Mouse (Mus musculus) embryo, embryonic 10 days (tissue): Measurements from ENCODE around the gene Esr1.

Experiments used
- DNase-seq: peaks from one replicate; pipeline ENCODE4 v3.0.0-alpha.2; 2015; ENCODE audit warnings: low spot score

Gene Esr1

DNA sequence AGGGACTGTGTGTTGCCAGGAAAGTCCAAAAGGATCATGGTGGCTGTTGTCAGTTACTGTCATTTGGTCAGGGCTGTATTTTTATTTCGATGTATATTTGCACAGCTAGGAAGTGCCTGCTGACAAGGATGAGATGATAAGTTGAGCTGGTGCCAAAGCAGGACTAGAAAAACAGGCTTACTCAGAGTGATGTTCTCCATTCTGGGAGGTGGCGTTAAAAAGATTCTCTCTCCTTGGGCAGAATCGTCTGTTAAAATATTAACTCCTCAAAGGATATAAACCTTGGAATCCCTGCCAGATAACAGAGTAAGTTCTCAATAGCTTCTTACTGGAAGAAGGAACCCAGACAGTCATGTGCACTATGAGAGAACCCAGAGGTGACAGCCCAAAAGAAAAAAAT is 382.4 kb downstream of the Esr1 start:
- DNase-seq = no peak

DNA sequence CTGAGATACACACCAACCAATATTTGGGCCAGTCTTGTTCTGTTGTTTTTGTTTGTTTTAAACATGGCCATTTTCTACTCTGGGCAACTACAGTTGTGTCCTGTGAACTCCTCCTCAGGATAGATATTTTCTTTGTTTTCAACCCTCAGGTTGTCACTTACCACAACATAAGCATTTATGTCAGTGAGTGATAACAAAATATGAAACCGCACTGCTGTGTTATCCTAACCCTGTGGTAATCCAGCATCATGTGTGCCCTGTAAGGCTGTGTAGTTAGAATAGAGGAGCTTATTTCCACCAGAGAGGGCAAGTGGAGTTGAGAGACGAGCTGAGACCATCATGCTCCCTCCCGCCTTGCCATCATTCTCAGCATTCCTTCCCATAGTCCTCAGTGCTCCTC is 385.2 kb downstream of the Esr1 start:
- no peak for DNase-seq

DNA sequence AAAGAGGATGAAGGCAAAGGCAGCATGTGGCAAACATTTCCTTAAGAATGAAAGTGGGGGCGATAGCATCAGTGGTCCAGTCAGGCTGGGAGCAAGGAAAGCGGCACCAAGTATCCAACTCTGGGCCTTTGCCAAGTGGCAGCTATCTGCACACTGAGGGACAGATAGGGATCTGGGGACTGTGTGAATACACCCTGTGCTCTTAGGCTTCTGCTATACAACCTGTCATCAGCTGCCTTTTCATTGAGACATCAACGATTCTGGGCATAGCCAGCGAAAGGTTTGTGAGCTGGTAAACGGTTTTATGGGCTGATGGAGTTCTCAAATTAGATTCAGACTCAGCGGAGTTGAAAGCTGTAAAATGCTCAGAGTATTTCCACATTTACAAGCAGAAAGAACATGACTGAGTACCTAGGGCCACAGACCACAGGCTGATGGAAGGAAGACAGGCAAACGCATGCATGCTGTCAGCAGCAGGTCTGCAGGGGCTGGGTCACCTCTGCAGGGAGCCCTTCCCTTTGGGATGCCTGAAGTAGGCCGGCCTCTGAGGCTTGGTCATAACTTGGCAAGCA is 397.5 kb downstream of the Esr1 start:
- DNase-seq = no peak

DNA sequence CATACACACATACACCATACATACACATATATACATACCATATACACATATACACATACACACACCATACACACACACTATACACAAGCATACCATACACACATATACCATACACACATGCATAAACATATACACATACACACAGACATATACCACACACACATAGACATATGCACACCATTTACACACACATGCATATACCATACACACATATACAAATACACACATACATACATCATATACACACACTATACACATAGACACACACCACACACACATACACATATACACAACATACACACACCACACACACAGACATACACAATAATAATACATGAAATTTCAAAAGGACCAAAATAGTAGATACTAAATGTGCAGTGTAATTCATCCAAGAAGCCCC is 400.6 kb downstream of the Esr1 start:
- no peak for DNase-seq

DNA sequence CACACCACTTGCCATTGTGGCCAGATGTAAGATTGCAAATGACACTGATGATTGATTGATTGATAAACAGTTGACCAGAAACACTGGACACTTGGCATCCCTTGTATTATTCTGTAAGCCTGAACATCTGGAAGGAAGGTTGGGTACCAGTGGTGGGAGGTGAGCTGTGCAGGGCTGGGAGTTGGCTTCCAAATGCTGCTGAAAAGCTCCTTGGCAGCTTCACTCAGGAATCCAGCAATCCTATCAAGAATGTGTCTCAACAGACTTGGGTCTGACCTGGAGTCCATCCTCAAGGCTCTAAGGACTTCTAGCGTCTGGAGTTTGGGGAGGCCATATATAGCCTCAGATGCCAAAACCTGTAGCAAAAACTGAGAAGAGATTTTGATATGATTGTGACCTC is 403.6 kb downstream of the Esr1 start:
- no peak for DNase-seq

DNA sequence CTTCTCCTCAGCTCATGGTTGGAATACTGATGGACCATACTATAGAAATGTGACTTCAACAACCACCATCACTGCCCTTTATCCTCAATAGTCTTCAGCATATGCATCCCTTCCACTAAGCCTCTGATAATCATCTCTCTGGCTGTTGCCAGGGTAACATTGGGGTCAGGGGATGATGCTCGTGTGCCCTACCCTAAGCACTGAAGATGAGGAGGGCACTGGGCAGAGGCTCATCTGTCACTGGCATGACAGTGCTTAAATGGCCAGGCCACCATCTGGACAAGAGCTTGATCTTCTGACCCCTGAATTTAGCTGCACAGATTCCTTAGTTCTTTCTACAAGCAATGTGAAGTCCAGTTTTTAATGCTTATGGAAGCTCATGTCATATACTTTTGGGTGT is 405.8 kb downstream of the Esr1 start:
- DNase-seq = peak; percentile 7

DNA sequence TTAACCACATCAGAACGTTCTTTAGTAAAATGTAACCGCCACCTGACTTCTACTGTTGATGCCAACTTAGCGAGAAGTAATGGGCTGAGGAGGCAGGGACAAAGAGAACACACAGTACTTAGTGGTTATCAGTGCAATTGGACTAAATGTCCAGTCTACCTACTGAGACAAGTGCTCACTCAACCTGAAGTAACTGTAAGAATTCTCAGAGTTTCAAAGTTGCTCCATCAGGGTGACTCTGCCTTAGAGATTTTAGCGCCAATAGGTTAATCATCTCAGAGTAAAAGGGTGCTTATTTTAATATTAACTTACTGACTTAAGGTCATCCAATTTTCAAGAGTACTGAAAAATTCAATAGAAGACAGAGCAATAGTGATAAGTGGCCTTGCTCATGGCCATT is 414.5 kb downstream of the Esr1 start:
- DNase-seq = no peak

DNA sequence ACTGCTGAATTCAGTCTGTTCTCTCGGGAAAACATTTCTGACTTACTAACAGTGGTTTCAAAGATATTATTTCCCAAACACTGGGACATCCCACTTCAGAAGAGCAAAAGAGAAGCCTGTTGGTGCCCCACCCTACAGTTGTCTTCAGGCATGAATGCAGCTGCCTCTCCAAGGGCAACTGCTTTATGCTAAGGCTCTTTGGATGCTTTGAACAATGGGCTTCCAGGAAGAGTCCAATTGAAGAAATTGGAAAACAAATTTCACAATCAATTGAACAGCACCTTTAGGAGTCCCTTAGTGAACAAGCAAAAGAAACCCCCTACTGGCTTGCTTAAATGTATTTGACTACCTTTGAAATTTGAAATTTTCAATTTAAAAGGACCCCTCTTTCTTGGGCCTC is 415.8 kb downstream of the Esr1 start:
- no peak for DNase-seq

DNA sequence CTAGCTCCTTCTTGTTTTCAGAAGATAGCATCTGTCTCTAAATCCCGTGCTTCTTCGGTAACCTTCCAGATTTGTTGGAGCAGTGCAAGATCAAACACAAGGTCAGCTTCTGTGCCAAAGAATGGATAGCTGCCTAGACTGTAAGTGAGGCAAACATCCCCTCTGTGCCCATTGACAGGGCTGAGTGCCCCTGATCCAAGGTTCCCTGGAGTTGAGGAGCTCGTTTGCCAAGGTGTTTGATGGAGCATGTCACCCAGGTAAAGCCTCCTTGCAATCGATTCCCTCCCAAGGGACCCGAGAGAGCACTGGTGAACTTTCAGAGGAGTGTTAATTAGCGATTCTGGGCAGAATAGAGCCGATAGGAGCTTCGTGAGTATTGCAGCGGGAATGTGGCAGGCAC is 416.9 kb downstream of the Esr1 start:
- DNase-seq = no peak

DNA sequence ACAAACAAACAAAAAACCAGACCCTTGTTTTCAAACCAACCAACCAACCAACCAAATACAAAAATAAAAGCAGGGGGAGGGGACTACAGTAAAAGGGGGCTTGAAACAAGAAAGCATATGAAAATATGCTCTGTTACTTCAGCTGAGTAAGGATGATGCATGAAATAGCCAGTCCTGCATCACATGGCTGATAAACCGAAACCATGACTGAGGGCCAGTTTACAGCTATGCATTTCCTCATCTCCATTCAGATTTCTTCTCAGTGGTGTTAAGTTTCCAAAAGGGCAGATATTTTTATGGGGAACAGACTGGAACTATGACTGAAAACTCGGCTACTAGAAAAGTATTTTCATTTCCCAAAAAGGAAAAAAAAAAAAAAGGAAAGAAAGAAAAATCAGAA is 417.8 kb downstream of the Esr1 start:
- DNase-seq = no peak

DNA sequence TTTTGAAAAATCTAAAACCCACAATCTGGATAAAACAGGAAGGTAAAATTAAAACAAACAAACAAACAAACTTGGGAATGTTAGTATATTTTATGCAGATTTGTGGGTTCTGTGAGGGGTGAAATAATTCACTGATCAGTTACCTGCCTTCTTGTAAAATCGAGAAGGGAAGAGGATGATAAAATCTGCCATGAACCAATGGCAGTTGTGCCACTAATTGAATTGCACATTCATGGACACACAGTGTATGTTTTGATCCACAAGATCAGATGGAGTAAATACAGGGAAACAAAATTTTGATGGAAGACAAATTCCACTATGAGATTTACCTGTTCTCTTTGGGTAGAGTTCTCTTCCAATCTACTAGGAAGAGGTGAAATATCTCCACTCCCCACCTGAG is 418.5 kb downstream of the Esr1 start:
- no peak for DNase-seq

DNA sequence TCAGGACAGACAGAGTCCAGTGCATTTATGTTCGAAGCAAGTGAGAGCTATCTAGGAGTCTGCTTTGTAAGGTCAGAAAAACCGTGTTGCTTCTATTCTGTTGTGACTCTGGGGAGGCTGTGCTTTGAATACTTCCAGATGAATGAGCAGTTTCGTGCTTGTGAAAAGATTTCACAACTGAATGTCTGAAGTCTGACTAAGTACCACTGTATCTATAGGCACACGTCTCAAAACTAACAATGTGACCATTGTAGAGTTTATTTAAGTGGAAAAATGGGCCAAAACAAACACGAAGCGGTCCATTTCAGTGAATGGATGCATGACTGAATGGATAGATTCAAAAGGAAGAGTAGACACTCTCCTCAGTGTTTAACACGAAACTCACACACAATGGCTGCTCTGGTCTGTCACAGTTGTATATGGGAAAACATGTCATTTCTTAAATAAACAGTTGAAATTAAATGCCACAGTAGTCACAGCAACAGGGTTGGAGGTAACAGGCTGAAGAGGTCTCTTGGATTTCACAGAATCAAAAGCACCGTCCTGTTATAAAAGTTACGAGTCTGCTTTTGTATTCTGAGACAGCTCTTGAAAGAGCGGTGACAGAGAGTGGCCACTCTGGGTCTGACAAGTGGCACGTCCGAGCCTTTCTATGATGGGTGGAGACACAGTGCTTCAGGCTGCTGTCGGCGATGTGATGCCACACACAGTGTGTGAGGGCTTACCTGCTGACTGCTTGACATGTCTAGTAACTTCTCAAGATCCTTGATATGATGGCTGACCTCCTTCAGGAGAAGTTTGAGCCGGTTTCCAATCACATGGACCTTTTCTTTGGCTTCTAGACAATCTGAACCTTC is 421.0 kb downstream of the Esr1 start:
- no peak for DNase-seq

DNA sequence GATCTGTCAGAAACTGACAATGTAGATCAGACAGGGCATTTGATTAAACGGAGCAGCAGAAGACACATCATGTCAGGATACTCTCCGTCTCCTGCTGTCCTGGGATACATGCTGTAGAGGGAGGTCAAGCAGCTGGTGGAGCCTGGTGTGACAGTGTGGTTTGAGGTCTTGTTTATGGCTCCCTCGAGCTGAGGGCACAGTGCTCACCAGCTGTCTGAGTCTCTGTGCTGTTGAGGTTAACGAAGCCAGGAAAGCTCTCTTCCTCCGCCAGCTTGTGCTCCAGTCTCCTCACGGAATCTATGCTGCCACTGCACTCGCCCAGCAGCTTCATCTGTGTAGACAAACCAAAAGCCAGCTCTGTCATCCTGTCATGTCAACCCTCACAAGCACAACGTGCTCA is 429.9 kb downstream of the Esr1 start:
- DNase-seq = no peak

DNA sequence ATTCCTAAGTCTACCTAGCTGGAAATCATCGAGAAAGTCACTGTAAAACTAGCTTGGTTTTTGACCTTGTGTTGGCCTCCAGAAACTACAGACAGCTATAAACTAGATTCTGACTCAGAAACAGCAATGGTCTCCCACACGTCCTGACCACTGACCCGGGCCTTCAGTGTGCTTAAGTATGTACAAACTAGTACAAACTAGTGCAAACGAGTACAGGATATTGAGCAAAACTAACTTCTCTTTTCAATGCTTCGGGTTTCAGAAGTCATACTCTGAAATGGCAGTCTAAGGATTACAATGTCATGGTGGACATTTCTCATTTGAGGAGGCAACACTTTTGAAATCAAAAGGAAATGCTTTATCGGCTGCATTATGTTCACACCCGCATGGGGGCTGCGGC is 433.1 kb downstream of the Esr1 start:
- DNase-seq = no peak

DNA sequence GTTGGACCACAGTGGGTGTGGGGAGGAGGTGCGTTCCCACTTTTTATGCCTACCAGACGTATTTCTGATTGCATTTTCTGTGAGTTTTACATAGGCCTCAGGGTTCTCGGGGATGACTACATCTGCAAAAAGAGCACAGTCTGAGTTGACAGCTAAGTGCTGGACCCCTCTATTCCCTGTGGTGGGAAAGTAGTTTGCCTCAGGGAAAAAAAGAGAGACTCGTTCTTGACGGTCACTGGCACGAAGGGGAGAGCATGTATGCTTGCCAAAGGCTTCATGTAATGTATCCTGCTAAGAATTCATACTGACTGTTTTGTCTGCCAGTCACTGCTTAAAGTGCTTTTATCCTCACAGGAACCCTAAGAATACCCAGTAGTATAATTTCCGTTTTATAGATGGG is 433.8 kb downstream of the Esr1 start:
- no peak for DNase-seq

DNA sequence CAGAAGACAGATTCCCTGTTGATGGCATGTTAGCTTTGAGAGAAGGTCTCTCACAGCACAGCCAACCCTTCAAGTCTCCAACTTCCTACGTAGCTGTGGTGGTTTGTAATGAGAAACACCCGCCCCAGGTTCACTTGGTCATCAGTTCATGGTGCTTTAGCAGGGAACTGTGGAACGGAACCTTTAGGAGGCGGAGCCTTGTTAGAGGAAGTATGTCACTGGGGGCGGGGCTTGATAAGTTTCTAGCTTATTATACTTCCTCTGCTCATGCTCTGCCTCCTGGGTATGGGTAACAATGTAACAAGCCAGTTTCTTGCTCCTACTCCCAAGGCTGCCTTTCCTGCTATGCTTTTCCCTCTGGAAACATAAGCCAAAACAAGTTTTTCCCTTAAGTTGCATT is 434.3 kb downstream of the Esr1 start:
- no peak for DNase-seq
